Mouse (Mus musculus) cerebellum, adult 18-20 months (tissue): ENCODE results near the gene Nos1ap.

Source experiments
- DNase-seq, 2 experiments: peaks; one replicate each; pipeline ENCODE4 v3.0.0; 2021

Nos1ap gene

GRCm38 (mm10) chr1:170455387-170455786 lies 134.3 kb downstream of the Nos1ap start:
- no peak for DNase-seq

- DNase-seq, result no peak
These were observed 136.2 kb downstream of the Nos1ap start for GRCm38 (mm10) chr1:170453455-170453854.

- no peak for DNase-seq
These were observed 141.4 kb downstream of the Nos1ap start for GRCm38 (mm10) chr1:170448244-170448643.

GRCm38 (mm10) chr1:170445458-170445857 lies 144.2 kb downstream of the Nos1ap start:
- no peak for DNase-seq

- no peak for DNase-seq
These were observed 149.3 kb downstream of the Nos1ap start for GRCm38 (mm10) chr1:170440367-170440766.

GRCm38 (mm10) chr1:170438471-170439151 lies 151.1 kb downstream of the Nos1ap start:
- DNase-seq, result no peak

GRCm38 (mm10) chr1:170434146-170434545 lies 155.5 kb downstream of the Nos1ap start:
- DNase-seq, result no peak

- DNase-seq, result no peak
These were observed 156.0 kb downstream of the Nos1ap start for GRCm38 (mm10) chr1:170433661-170434060.

GRCm38 (mm10) chr1:170432288-170432687 lies 157.4 kb downstream of the Nos1ap start:
- no peak for DNase-seq

- DNase-seq, result peak; percentile 9 to 22
These were observed 158.3 kb downstream of the Nos1ap start for GRCm38 (mm10) chr1:170431312-170431711.

- DNase-seq, result no peak
These were observed 159.0 kb downstream of the Nos1ap start for GRCm38 (mm10) chr1:170430660-170431059.

- DNase-seq, result no peak
These were observed 160.0 kb downstream of the Nos1ap start for GRCm38 (mm10) chr1:170429656-170430055.

- DNase-seq, result no peak
These were observed 161.5 kb downstream of the Nos1ap start for GRCm38 (mm10) chr1:170428141-170428540.

GRCm38 (mm10) chr1:170424258-170424889 lies 165.3 kb downstream of the Nos1ap start:
- DNase-seq, result peak in 1 of 2 experiments; percentile 15

- no peak for DNase-seq
These were observed 166.6 kb downstream of the Nos1ap start for GRCm38 (mm10) chr1:170423048-170423447.

- no peak for DNase-seq
These were observed 167.5 kb downstream of the Nos1ap start for GRCm38 (mm10) chr1:170422188-170422587.

GRCm38 (mm10) chr1:170419961-170420360 lies 169.7 kb downstream of the Nos1ap start:
- DNase-seq, result no peak

- DNase-seq, result no peak
These were observed 171.5 kb downstream of the Nos1ap start for GRCm38 (mm10) chr1:170418131-170418530.

- no peak for DNase-seq
These were observed 172.7 kb downstream of the Nos1ap start for GRCm38 (mm10) chr1:170416967-170417366.

GRCm38 (mm10) chr1:170416206-170416605 lies 173.5 kb downstream of the Nos1ap start:
- DNase-seq, result no peak

- DNase-seq, result no peak
These were observed 174.3 kb downstream of the Nos1ap start for GRCm38 (mm10) chr1:170415395-170415794.

GRCm38 (mm10) chr1:170410402-170411191 lies 179.1 kb downstream of the Nos1ap start:
- no peak for DNase-seq

- DNase-seq, result no peak
These were observed 180.6 kb downstream of the Nos1ap start for GRCm38 (mm10) chr1:170409091-170409490.

GRCm38 (mm10) chr1:170406921-170407320 lies 182.7 kb downstream of the Nos1ap start:
- no peak for DNase-seq
